Mouse (Mus musculus) frontal cortex, adult 2 months (tissue): Measurements from ENCODE around the gene Ipmk. TPM values are rescaled to one million over a fixed set of nuclear protein-coding genes. Genes with fewer than 3 reads are reported as not detected.

Experiments
- DNase-seq, 2 experiments: peaks; one replicate each; pipeline ENCODE4 v3.0.0; 2022; ENCODE audit warnings: low spot score in 1 of 2; ENCODE audit errors: extremely low spot score in 1 of 2
- polyA plus RNA-seq: library from polyadenylated mRNA; depleted of rRNA; stranded (reverse); fragments of >200 nt; gene quantifications from 2 replicates; pipeline ENCODE4 v1.2.3, GENCODE M21; 2012; rRNA removed

Ipmk gene
- 16.3 and 18.5 TPM in 2 replicates for polyA plus RNA-seq

- peak; percentile 97 to 100 for DNase-seq
Observed at GRCm38 (mm10) chr10:71347509-71347949, at the start of gene Ipmk. TSS of gene Ipmk (plus strand) at chr10:71347763.

- DNase-seq, result no peak
Observed at GRCm38 (mm10) chr10:71300161-71300560, 47.4 kb upstream of the Ipmk start.

- DNase-seq, result peak in 1 of 2 experiments; percentile 70
Observed at GRCm38 (mm10) chr10:71302490-71302889, 45.1 kb upstream of the Ipmk start.

- peak in 1 of 2 experiments; percentile 78 for DNase-seq
Observed at GRCm38 (mm10) chr10:71306190-71306589, 41.4 kb upstream of the Ipmk start.

GRCm38 (mm10) chr10:71306759-71307158 is 40.8 kb upstream of the Ipmk start:
- DNase-seq, result no peak

GRCm38 (mm10) chr10:71308199-71308598 is 39.4 kb upstream of the Ipmk start:
- DNase-seq, result no peak

GRCm38 (mm10) chr10:71310288-71310687 is 37.3 kb upstream of the Ipmk start:
- DNase-seq, result no peak

- no peak for DNase-seq
Observed at GRCm38 (mm10) chr10:71314596-71314995, 33.0 kb upstream of the Ipmk start.

GRCm38 (mm10) chr10:71316056-71316455 is 31.5 kb upstream of the Ipmk start:
- DNase-seq, result no peak

- DNase-seq, result no peak
Observed at GRCm38 (mm10) chr10:71316497-71316896, 31.1 kb upstream of the Ipmk start.

GRCm38 (mm10) chr10:71323669-71324068 is 23.9 kb upstream of the Ipmk start:
- no peak for DNase-seq

GRCm38 (mm10) chr10:71326123-71326522 is 21.4 kb upstream of the Ipmk start:
- no peak for DNase-seq

GRCm38 (mm10) chr10:71326789-71327188 is 20.8 kb upstream of the Ipmk start:
- peak in 1 of 2 experiments; percentile 85 for DNase-seq

- no peak for DNase-seq
Observed at GRCm38 (mm10) chr10:71327386-71327785, 20.2 kb upstream of the Ipmk start.

- no peak for DNase-seq
Observed at GRCm38 (mm10) chr10:71328382-71328781, 19.2 kb upstream of the Ipmk start.

GRCm38 (mm10) chr10:71328870-71329269 is 18.7 kb upstream of the Ipmk start:
- DNase-seq, result no peak

- no peak for DNase-seq
Observed at GRCm38 (mm10) chr10:71329295-71329694, 18.3 kb upstream of the Ipmk start.

- no peak for DNase-seq
Observed at GRCm38 (mm10) chr10:71330070-71330469, 17.5 kb upstream of the Ipmk start.

GRCm38 (mm10) chr10:71331908-71332307 is 15.7 kb upstream of the Ipmk start:
- no peak for DNase-seq

- DNase-seq, result no peak
Observed at GRCm38 (mm10) chr10:71332376-71332775, 15.2 kb upstream of the Ipmk start.

- DNase-seq, result no peak
Observed at GRCm38 (mm10) chr10:71332859-71333258, 14.7 kb upstream of the Ipmk start.

GRCm38 (mm10) chr10:71337733-71338132 is 9.8 kb upstream of the Ipmk start:
- no peak for DNase-seq
